Mouse (Mus musculus): ENCODE results near the gene Mfsd9.
"Not testable (repeated sequence)": the region's sequence is repeated elsewhere in the genome, so short reads cannot be mapped to it uniquely, and the experiment has no call there.

Gene Mfsd9

DNA sequence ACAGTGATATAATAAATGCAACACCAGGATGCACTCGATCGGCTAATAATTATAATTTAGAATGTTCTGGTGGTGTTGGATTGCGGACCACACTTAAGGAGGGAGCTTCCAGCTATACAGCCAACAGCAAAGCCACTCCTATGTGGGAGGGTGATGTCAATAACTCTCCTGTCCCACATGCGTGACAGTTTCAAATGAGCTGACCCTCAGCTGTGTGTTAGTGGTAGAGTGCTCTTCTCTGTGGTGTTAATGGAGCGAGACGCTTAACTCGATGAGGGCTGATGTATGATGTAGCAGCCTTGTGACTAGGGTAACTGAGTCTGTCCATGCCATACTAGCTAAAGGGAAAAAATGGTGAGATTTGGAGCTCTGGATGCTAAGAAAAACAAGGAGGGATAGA lies 7.0 kb downstream of the Mfsd9 start:
- DNase-seq (ENCODE audit: low spot score), result no peak

DNA sequence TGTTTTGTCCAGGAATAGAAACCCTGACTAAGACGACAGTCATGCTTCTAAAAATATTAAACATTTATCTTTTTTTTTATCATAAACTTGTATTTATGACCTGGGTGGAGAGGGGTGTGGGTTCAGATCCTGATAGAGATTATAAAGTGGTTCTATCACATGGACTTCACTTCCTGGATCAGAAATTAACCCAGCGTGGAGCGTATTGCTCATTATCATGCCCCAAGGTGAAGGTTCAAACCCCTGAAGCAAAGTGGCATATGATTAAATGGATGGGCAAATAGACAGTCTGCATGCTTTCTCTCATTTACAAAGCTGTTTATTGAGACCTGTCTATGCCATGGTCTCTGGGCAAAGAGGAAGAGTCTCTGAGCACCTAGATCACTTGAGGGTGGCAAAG lies 13.7 kb downstream of the Mfsd9 start:
- no peak for DNase-seq (ENCODE audit: low spot score)

DNA sequence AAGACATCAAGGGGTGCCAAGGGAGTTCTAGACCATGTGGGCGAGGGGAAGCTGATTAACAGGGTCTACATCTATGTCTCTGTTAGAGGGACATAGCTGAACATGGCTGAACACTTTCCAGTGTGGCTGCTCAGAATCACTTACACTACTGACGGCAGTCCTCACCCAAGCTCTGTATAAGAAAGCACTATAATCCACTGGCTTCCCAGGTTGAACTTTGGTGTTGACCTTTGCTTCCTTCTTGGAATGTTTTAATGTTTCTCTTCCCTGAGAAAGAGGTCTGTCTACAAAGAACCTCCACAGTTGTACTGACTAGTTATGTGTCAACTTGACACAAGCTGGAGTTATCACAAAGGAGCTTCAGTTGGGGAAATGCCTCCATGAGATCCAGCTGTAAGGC lies 14.4 kb downstream of the Mfsd9 start:
- DNase-seq (ENCODE audit: low spot score), result no peak

DNA sequence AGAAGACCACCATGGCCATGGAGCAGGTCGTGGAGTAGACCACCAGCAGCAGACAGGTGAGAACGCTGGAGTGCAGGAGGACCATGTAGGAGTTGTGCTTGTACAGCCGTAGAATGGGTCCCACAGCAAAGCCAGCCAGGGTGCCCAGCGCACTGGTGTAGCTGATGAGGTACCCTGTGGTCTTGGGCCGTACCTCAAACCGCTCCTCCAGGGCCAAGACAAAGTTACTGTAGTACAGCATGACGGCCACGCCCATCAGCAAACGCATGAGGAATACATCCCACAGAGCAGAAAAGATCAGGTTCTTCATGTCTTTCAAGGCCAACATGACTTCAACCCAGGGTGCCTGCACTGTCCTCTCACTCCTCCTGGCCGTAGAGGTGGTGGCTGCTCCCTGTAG lies 16.4 kb downstream of the Mfsd9 start:
- DNase-seq (ENCODE audit: low spot score), result no peak

DNA sequence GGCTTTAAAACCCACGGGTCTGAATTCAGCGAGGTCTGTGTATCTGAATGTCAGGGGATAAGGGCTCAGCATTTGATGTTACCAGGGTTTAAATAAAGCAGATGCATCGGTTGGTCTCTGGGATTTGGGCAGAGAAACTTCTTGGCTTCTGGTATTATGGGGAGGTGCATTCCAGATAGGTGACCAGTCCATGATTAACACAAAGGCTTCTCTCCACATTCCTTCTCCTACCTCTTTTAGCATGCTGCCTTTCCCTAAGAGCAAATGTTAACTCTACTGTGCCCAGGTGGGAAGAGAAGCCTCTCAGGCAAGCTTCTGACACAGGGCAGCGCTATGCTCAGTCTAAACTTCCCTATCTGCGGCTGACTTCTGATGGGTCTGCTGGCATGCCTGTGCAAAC lies 17.3 kb downstream of the Mfsd9 start:
- DNase-seq (ENCODE audit: low spot score), result no peak

DNA sequence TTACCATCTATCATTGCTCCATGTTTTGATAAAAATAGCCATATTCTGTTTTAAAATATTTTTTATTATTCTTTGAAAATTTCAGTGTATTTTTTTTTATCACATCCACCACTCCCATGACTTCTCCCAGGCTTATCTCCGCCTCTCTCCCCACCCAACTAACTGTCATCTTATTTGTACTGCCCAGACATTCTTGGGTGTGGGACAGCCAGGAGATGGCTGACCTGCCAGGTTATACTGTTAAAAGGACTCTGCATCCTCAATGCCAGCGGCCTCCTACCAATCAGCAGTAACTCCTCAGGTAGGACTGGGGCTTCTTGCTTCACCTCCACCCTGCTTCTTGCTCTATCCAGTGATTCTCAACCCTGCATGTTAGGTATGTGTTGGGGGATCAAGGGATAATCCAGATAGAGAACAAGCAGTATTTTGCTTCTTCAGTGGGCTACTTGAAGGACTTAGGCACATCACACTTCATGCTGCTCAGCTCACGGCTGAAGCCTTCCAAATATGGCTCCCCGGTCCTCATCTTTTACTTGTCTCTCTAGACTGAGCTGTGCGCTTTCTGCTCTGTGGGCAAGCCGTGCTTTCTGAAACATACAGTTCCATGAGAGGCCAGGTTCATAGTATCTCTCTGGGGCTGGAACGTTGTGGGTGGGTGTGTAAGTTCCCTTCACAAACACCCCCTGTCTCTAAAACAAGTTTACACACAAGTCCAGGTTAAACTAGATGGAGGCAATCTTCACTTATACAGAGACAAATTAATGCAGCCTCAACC lies 19.1 kb downstream of the Mfsd9 start:
- DNase-seq (ENCODE audit: low spot score), result no peak

DNA sequence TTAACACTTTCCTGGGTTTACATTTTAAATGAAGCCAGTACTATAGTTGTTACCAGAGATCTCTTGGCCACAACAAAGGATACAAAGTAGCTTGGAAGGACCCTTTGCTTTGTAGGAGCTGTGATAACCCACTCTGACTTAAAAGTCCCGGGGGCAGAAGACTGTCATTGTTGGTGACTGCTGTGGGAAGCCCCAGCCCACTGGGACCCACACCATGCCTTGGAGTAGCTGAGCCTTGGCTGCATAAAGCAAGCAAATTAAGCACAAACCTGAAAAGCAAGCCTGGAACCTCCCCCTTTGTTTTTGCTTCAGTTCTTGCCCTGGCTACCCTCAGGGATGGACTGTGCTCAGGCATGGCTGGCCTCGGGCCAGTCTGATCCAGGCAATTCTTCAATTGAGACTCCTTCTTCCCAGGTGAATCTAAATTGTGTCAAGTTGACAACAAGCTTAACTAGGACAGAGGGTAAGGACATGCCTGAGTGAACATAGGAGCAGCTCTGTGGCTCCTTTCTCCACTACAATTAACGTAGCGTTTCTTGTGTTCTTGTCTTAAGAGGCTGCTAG lies 21.1 kb downstream of the Mfsd9 start:
- no peak for DNase-seq (ENCODE audit: low spot score)

DNA sequence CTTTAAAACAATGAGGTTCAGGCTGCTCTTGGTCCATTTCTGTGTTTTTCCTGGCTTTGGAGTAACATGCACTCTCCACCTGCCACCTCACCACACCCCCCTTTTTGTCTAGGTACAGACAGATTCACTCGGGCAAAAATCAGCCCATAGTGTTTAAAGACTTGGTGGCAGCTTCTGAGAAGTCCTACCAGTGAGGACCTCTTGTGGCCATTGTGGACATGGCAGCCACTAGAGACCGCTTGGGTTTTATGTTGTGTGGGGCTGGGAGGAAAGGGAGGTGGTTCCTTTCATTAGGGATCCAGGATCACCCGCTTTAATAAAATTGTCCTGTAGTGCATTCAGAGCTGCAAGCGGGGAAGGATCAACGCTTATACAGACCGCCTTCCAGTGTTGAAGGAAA lies 21.9 kb downstream of the Mfsd9 start:
- no peak for DNase-seq (ENCODE audit: low spot score)

DNA sequence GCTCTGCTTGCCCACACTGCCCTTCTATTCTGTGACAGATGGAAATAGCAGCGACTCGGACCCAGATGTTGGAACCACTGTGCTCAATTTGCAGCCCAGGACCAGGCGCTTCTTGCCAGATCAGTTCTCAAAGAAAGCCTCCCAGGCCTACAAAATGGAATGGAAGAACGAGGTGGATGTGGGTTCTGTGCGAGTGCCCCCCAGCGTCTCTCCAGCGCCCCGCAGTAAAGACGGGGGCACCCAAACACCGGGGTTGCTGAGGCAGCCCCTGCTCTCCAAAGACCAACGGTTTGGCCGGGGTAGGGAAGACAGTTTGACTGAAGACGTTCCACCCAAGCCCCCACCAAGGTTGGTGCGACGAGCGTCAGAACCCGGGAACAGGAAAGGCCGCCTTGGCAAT lies 22.9 kb downstream of the Mfsd9 start:
- DNase-seq (ENCODE audit: low spot score), result no peak

DNA sequence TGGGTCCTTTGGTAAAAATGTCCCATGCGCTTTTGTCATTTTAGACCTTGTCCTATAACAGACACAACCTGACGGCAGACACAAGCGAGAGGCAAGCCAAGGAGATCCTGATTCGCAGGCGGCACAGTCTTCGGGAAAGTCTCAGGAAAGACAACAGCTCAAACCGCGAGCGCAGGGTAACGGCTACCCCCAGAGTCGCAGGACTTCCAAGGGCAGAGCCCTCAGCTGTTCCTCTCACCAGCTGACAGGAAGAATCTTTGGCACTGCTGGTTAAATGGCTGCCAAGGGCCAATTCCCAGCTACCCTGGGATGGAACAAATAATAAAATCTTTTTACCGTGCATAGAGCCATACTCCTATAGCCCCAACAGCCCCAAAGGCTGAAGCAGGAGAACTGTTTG lies 25.0 kb downstream of the Mfsd9 start:
- no peak for DNase-seq (ENCODE audit: low spot score)

DNA sequence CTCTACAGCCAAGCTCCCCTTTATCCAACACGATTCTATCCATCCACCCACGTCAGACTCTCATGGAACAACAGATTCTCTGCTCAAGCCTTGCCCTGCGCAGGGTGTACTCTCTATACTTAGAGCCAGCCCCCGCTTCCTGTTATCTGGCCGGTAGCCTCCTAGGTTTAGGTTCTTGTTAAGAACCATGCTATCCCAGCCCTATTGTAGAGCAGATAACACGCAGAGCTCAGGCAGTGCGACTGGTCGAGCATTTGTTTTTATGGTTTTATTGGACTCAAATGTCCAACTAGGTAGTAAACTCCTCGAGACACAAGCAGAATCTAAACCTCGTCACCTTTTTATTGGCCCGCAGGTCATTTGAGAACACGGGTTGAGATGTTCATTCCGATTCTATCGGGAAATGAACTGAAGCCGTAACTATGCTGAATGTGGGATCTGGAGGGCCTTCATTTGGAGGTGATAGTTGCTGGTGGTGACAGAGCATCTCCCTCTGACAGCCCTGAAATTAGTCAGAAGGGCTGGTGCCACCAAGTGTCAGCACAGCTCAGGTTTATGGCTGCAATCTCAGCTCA lies 25.7 kb downstream of the Mfsd9 start:
- DNase-seq (ENCODE audit: low spot score), result no peak

DNA sequence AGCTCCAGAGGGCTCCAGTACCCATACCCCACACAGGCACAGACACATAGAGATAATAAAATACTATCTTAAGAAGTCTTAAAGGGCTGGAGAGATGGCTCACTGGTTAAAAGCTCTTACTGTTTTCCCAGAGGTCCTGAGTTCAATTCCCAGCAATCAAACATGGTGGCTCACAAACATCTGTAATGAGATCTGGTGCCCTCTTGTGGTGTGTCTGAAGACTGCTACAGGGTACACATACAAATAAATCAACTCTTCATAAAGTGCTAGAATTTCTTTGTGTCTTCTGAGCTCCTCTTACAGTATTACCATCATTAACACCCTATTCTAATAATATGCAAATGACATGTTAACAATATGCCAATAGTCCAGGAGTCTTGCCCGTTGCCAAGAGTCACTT lies 26.4 kb downstream of the Mfsd9 start:
- no peak for DNase-seq (ENCODE audit: low spot score)

DNA sequence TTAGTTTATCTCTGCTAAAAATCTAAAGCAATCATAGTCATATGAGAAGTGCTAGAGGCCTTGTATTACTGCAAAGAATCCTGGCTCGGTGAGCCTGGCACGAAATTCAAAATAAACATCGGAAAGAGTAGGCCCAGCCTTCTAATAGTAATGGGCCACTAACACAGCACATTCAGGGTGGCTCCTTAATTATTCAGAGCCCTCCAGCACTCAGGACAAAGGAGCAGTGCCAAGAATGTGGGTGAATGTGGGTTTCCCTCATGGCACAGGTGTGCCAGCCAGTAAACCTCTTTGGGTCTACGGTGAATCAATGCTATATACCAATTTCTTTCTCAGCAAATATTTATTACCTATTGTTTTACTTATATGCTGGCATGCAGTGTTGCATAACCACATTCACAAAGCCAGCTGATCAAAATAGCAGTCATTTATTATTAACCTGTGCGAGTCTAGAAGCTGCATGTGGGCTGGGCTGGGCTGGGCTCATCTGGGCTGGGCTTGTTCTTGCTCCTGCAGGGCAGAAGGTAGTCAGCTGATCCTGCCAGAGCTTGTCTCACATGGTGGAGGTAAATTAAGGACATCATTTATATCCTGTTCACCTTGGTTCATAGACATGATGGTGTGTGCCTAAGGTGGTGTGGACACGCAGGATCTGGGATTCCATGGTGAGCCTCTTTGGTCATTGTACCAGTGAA lies 30.6 kb downstream of the Mfsd9 start:
- no peak for DNase-seq (ENCODE audit: low spot score)

DNA sequence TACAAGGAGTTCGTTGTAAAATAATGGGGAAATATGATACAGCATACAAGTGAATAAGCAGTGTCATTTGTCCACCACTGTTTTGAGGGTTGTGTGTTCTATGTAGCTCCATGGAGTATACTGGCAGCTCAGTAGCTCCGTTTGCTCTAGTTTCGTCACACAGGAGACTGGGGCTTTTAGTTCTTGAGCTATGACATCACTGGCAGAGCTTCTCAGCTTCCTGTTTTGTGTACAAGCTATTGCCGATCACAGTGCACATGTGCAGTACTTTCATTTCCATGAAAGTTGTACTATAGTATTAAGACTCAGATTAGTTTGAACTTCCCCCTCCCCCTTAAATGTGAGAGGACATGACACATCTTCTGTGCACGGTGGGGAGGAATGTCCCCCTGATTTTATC lies 44.4 kb downstream of the Mfsd9 start:
- no peak for DNase-seq (ENCODE audit: low spot score)

DNA sequence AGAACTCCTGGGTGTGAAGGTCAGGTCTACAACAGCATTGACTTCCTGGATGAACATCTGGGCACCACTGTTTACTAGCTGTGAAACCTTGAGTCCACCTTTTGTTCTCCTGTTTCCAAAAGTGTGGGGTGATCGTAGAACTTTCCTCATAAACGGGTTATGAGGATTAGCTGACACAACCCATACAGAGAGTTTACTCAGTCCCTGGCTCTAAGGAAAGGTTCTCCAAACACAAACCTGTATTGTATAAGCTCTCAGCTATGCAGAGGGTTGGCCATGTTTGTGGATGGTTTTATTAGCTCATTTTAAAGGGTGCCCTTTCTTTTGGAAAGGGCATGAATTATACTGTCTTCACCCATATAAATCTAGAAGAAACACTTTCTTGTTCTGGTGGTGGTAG lies 49.7 kb downstream of the Mfsd9 start:
- no peak for DNase-seq (ENCODE audit: low spot score)

DNA sequence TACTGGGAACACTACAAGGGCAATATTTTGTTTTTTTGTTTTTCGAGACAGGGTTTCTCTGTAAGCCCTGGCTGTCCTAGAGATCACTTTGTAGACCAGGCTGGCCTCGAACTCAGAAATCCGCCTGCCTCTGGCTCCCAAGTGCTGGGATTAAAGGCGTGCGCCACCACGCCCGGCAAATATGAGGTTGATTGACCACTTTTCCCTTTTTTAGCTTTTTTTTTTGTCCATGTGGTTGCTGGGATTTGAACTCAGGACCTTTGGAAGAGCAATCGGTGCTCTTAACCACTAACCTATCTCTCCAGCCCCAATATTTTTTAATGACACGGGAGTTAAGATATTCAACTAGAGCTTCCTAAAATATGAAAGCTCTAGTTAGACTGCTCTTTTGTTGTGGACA lies 52.2 kb downstream of the Mfsd9 start:
- DNase-seq (ENCODE audit: low spot score), result not testable (repeated sequence)

DNA sequence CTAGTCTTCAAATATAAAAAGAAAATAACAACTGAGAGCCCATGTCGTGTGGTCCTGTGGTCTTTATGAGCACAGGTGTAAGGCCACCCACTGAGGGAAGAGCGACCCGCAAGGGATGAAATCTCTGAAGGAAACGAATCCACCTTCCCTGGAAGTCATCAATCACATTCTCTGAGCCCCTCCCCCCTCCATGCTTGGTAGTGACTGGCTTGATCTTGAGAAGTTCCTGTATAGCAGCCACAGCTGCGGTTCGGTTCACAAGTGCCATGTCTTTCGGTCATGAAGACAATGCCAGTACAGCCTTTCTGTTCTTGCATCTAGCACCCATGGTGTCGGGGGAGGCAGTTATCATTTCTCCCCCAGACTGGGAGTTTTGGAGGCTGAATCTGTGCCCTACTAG lies 52.8 kb downstream of the Mfsd9 start:
- no peak for DNase-seq (ENCODE audit: low spot score)

DNA sequence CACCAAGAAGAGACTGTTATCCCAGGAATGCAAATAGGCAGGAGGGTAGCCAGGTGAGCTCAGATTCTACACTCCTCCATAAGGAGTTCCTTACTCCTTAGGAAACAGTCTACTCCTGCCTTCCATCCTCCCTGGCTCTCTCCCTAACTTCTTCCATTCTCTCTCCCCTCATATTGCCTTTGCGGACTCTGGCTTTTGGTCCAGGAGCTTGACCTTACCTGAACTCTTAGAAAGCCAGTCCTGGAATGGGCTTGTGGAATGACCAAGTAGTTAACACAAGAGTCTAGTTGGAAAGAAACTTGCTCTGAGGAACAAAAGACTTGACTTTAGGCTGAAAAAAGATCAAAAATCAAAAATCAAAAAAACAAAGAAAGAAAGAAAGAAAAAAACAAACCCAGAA lies 61.9 kb downstream of the Mfsd9 start:
- no peak for DNase-seq (ENCODE audit: low spot score)

DNA sequence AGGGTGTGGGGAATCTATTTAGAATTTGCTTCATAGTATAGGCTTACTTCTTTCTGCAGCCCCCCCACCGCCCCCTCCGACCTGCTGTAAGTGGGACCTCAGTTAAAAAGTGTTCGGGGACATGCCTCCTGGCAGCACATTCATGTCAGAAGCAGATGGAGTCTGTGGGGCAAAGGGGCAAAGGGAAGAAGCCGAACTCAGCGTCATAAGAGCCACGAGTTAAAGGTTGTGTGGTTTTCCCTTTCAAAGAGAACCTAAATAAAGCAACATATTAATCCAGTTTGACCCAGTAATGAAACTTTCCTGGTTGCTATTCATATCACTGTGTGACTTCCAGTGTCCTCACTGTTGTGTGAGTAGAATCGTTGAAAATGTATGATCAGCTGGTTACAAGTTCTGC lies 63.1 kb downstream of the Mfsd9 start:
- DNase-seq (ENCODE audit: low spot score), result no peak

DNA sequence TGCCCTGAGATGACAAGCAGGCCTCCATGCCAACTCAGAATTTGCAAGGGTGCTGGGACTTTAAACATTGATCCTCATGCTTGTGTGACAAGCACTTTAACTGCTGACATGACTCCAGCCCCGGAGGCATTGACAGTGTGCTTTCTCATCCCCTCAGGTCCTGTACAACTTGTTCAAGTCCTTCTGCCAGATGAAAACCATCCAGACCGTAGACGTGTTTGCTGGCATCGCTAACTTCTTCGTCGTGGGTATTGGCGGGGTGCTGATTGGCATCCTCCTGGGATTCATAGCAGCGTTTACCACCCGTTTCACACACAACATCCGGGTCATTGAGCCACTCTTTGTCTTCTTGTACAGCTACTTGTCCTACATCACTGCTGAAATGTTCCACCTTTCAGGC lies 64.4 kb downstream of the Mfsd9 start:
- DNase-seq (ENCODE audit: low spot score), result no peak
